Comparison of ENCODE assay signal across 17 mouse cellular contexts in genomic region chrX:51294797-51295506, GRCm38 (mm10).
DNase-seq lines count a peak whose midpoint lies in the region; ATAC-seq lines count a peak whose summit lies in the region.
"Had no signal": no experiment of that assay in that cellular context is flagged by ENCODE, and none has a peak within 500 bp of the region (broad histone marks: within the 10 kb centered on the region; RNA-seq: fewer than 3 reads in every experiment).

No protein-coding gene starts in this region.

- no peak overlapping the region for H3K9ac ChIP-seq in kidney, embryonic 15.5 days
- H3K9ac ChIP-seq: midbrain, embryonic 15.5 days had no signal

- H3K4me1 ChIP-seq in kidney, embryonic 15.5 days: no peaks in the 10 kb centered on the region
- H3K4me1 ChIP-seq: midbrain, embryonic 15.5 days had no signal

- no peak overlapping the region for H3K4me3 ChIP-seq in kidney, embryonic 15.5 days (replicated peaks)
- H3K4me3 ChIP-seq: midbrain, embryonic 15.5 days had no signal

- peaks cover 6% of the 10 kb centered on the region for H3K27me3 ChIP-seq in kidney, embryonic 15.5 days
- H3K27me3 ChIP-seq: CH12.LX; midbrain, embryonic 15.5 days had no signal

- no peaks in the 10 kb centered on the region for H3K9me3 ChIP-seq in kidney, embryonic 15.5 days (replicated peaks)
- H3K9me3 ChIP-seq: midbrain, embryonic 15.5 days had no signal

- no peak overlapping the region for H3K4me2 ChIP-seq in kidney, embryonic 15.5 days
- H3K4me2 ChIP-seq: midbrain, embryonic 15.5 days had no signal

- 75% methylated on average over 7 of the region's 7 CpGs for WGBS in kidney, embryonic 15.5 days

- H3K36me3 ChIP-seq in kidney, embryonic 15.5 days: no peaks in the 10 kb centered on the region
- H3K36me3 ChIP-seq: midbrain, embryonic 15.5 days had no signal

- DNase-seq in cerebellum, postnatal 10 days: peak; percentile 14 to 34
- DNase-seq in cerebellum, adult 11 months: no peak
- DNase-seq in kidney, postnatal 14 days: peak; percentile 1
- peak; percentile 3 for DNase-seq in ZHBTc4 (ENCODE audit: low read depth, low spot score)
- DNase-seq in lung, postnatal 36 days: peak; percentile 33
- DNase-seq in layer of hippocampus, adult 11-12 months (ENCODE audit: low spot score): no peak
- DNase-seq in thymus, postnatal 36 days: no peak
- DNase-seq: adrenal gland, postnatal 36 days; cerebellum, postnatal 36 days; gastrocnemius, postnatal 10 days; heart, adult 18-20 months; kidney, postnatal 25 days; retina, postnatal 1 day had no signal

- no peak for ATAC-seq in kidney, embryonic 15.5 days (replicated peaks; ENCODE audit: low FRiP score)
- ATAC-seq: midbrain, embryonic 15.5 days; Patski had no signal

- no peak overlapping the region for H3K27ac ChIP-seq in kidney, embryonic 15.5 days
- H3K27ac ChIP-seq: midbrain, embryonic 15.5 days had no signal

Comparison
In these comparisons a context has a peak if more than half of its experiments do, and no peak if none do; other contexts are left out.
1. DNase-seq: peak in cerebellum, postnatal 10 days (2 of 2), kidney, postnatal 14 days (single experiment), ZHBTc4 (single experiment) and lung, postnatal 36 days (single experiment); none in cerebellum, adult 11 months (single experiment), layer of hippocampus, adult 11-12 months (single experiment) and thymus, postnatal 36 days (0 of 2).